Mouse (Mus musculus): ENCODE data around the gene Grin2a. TPM values are rescaled to one million over a fixed set of nuclear protein-coding genes. Genes with fewer than 3 reads are reported as not detected.

Grin2a gene
- total and polyA plus RNA-seq, 2 experiments from 2014 or later = 3.7 to 9.9 TPM

- Histone ChIP-seq H3K4me1 (ENCODE audit: insufficient read depth) (peaks cover 4% of the 10 kb centered on the region; the same call in 1 of the 2 replicates), H3K36me3 (ENCODE audit: insufficient read depth) (no peaks in the 10 kb centered on the region), H3K27ac (ENCODE audit: low read depth, low read length) (no peak overlapping the region), H3K4me3 (ENCODE audit: low read depth, low read length) (no peak overlapping the region), H3K27me3 (ENCODE audit: insufficient read depth, low read length) (no peaks in the 10 kb centered on the region), H3K9ac (no peak overlapping the region), H3K4me2 (ENCODE audit: low read depth) (no peak overlapping the region), H3K9me3 (ENCODE audit: low read length) (no peaks in the 10 kb centered on the region)
- 96% methylated on average over 5 of the region's 5 CpGs for WGBS
- no peak for TF ChIP-seq CTCF (IDR thresholded peaks at IDR 0.05; ENCODE audit: low read depth)
- ATAC-seq (no peak), DNase-seq (no peak)
Observed at GRCm38 (mm10) chr16:9754061-9754460, 241.3 kb downstream of the Grin2a start.

- peak; percentile 54 for ATAC-seq
- H3K27ac ChIP-seq (ENCODE audit: low read depth, low read length) = no peak overlapping the region
- DNase-seq = peak; percentile 85
Observed at GRCm38 (mm10) chr16:9753045-9753444, 242.3 kb downstream of the Grin2a start.

GRCm38 (mm10) chr16:9752600-9752999 is 242.8 kb downstream of the Grin2a start:
- Histone ChIP-seq H3K36me3 (ENCODE audit: insufficient read depth) (no peaks in the 10 kb centered on the region), H3K27ac (ENCODE audit: low read depth, low read length) (no peak overlapping the region)

More at GRCm38 (mm10) chr16:9753045-9753444, 242.3 kb downstream of the Grin2a start:
- no peak overlapping the region for H3K9ac ChIP-seq
- H3K9me3 ChIP-seq (ENCODE audit: low read length) = no peaks in the 10 kb centered on the region
- peaks cover 4% of the 10 kb centered on the region; the same call in 1 of the 2 replicates for H3K4me1 ChIP-seq (ENCODE audit: insufficient read depth)
- 52% methylated on average over 9 of the region's 9 CpGs for WGBS
- H3K27me3 ChIP-seq (ENCODE audit: insufficient read depth, low read length) = no peaks in the 10 kb centered on the region
- no peaks in the 10 kb centered on the region for H3K36me3 ChIP-seq (ENCODE audit: insufficient read depth)
- no peak overlapping the region for H3K4me2 ChIP-seq (ENCODE audit: low read depth)
- H3K4me3 ChIP-seq (ENCODE audit: low read depth, low read length) = no peak overlapping the region
- TF ChIP-seq CTCF (IDR thresholded peaks at IDR 0.05; ENCODE audit: low read depth) = no peak

GRCm38 (mm10) chr16:9751045-9751569 is 244.3 kb downstream of the Grin2a start:
- no peaks in the 10 kb centered on the region for H3K9me3 ChIP-seq (ENCODE audit: low read length)
- DNase-seq = no peak
- 0 out of 2 replicates have a peak, but pooled peaks have one; percentile 14 for TF ChIP-seq CTCF (IDR thresholded peaks at IDR 0.05; ENCODE audit: low read depth)

More at GRCm38 (mm10) chr16:9752600-9752999, 242.8 kb downstream of the Grin2a start:
- H3K9ac ChIP-seq = no peak overlapping the region
- H3K4me3 ChIP-seq (ENCODE audit: low read depth, low read length) = no peak overlapping the region
- no peak overlapping the region for H3K4me2 ChIP-seq (ENCODE audit: low read depth)
- no peaks in the 10 kb centered on the region for H3K27me3 ChIP-seq (ENCODE audit: insufficient read depth, low read length)
- TF ChIP-seq CTCF (IDR thresholded peaks at IDR 0.05; ENCODE audit: low read depth) = no peak
- ATAC-seq = peak; percentile 83
- no peaks in the 10 kb centered on the region for H3K9me3 ChIP-seq (ENCODE audit: low read length)
- peak; percentile 62 for DNase-seq
- peaks cover 4% of the 10 kb centered on the region; the same call in 1 of the 2 replicates for H3K4me1 ChIP-seq (ENCODE audit: insufficient read depth)
- 35% methylated on average over 8 of the region's 8 CpGs for WGBS

GRCm38 (mm10) chr16:9749661-9750060 is 245.7 kb downstream of the Grin2a start:
- ATAC-seq (no peak), DNase-seq (no peak)
- H3K9me3 ChIP-seq (ENCODE audit: low read length) = no peaks in the 10 kb centered on the region
- no peaks in the 10 kb centered on the region for H3K36me3 ChIP-seq (ENCODE audit: insufficient read depth)
- no peak overlapping the region for H3K4me3 ChIP-seq (ENCODE audit: low read depth, low read length)
- no peaks in the 10 kb centered on the region for H3K27me3 ChIP-seq (ENCODE audit: insufficient read depth, low read length)
- H3K27ac ChIP-seq (ENCODE audit: low read depth, low read length) = no peak overlapping the region
- no peak for TF ChIP-seq CTCF (IDR thresholded peaks at IDR 0.05; ENCODE audit: low read depth)
- peaks cover 4% of the 10 kb centered on the region; the same call in 1 of the 2 replicates for H3K4me1 ChIP-seq (ENCODE audit: insufficient read depth)
- no peak overlapping the region for H3K4me2 ChIP-seq (ENCODE audit: low read depth)
- no peak overlapping the region for H3K9ac ChIP-seq
- WGBS = 89% methylated on average over 3 of the region's 3 CpGs

More at GRCm38 (mm10) chr16:9751045-9751569, 244.3 kb downstream of the Grin2a start:
- WGBS = 69% methylated on average over 11 of the region's 11 CpGs
- Histone ChIP-seq H3K36me3 (ENCODE audit: insufficient read depth) (no peaks in the 10 kb centered on the region), H3K4me1 (ENCODE audit: insufficient read depth) (peaks cover 4% of the 10 kb centered on the region; the same call in 1 of the 2 replicates), H3K27me3 (ENCODE audit: insufficient read depth, low read length) (no peaks in the 10 kb centered on the region), H3K9ac (no peak overlapping the region), H3K4me2 (ENCODE audit: low read depth) (no peak overlapping the region), H3K27ac (ENCODE audit: low read depth, low read length) (no peak overlapping the region), H3K4me3 (ENCODE audit: low read depth, low read length) (no peak overlapping the region)
- ATAC-seq = no peak

- DNase-seq (no peak), ATAC-seq (no peak)
- Histone ChIP-seq H3K36me3 (ENCODE audit: insufficient read depth) (no peaks in the 10 kb centered on the region), H3K27ac (ENCODE audit: low read depth, low read length) (no peak overlapping the region), H3K4me1 (ENCODE audit: insufficient read depth) (0 out of 2 replicates have a peak, but pooled peaks cover 2% of the 10 kb centered on the region), H3K4me3 (ENCODE audit: low read depth, low read length) (no peak overlapping the region), H3K9ac (no peak overlapping the region), H3K27me3 (ENCODE audit: insufficient read depth, low read length) (no peaks in the 10 kb centered on the region), H3K9me3 (ENCODE audit: low read length) (no peaks in the 10 kb centered on the region), H3K4me2 (ENCODE audit: low read depth) (no peak overlapping the region)
- WGBS = 78% methylated on average over 6 of the region's 6 CpGs
- no peak for TF ChIP-seq CTCF (IDR thresholded peaks at IDR 0.05; ENCODE audit: low read depth)
Observed at GRCm38 (mm10) chr16:9742443-9742842, 252.9 kb downstream of the Grin2a start.

- Histone ChIP-seq H3K9me3 (ENCODE audit: low read length) (no peaks in the 10 kb centered on the region), H3K4me1 (ENCODE audit: insufficient read depth) (0 out of 2 replicates have a peak, but pooled peaks cover 2% of the 10 kb centered on the region), H3K4me3 (ENCODE audit: low read depth, low read length) (no peak overlapping the region), H3K9ac (no peak overlapping the region), H3K27ac (ENCODE audit: low read depth, low read length) (no peak overlapping the region), H3K4me2 (ENCODE audit: low read depth) (no peak overlapping the region), H3K36me3 (ENCODE audit: insufficient read depth) (no peaks in the 10 kb centered on the region), H3K27me3 (ENCODE audit: insufficient read depth, low read length) (no peaks in the 10 kb centered on the region)
- TF ChIP-seq CTCF (IDR thresholded peaks at IDR 0.05; ENCODE audit: low read depth) = no peak
- WGBS = 82% methylated on average over 6 of the region's 6 CpGs
- DNase-seq (no peak), ATAC-seq (no peak)
Observed at GRCm38 (mm10) chr16:9738679-9739078, 256.7 kb downstream of the Grin2a start.
